Mouse (Mus musculus) cerebellum, adult 9-10 months (tissue): ENCODE results near the gene Aagab.

Source experiments
- DNase-seq: peaks from one replicate; pipeline ENCODE4 v3.0.0; 2022

Aagab gene

DNA sequence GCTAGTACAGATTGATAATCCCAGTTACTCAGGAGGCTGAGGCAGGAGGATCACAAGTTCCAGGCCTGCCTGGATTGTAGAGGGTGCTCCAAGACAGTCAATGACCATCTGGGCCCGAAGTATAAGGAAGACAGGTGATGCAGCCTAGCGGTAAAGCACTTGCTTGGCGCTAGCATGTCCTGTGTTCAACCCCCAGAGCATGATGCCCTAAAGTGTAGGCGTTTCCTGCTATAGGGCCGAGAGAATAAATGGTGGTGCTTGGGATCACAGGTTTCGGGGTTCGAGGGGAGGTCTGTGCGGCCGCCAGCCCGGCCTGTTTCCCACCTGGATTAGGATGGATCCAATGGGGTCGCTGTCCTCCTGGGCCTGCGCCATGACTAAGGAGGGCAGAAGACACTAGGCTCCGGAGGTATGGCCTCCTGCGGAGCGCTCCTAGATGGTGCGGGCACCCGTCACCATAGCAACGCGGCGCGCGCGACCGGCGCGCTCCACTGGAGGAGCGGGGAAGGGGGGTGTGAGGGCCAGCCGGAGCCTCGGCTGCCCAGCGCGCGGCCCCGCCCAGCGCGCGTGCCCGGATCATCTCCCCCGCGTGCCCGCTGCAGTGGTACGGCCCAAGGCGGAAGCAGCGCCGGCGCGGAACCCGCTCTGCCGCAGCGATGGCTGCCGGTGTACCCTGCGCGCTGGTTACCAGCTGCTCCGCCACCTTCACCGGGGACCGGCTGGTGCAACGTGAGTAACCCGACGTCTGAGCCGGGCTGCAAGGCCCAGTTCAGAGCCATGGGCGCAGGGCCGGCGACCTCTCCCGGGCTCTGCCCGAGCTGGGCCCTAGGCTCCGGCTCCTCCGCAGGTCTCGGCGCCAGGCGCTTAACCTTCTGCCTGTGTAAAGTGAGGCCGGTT is at the start of gene Aagab, which contains the start of gene Iqch:
Aagab (plus strand) TSS at position 618 of the 897 bp plus-strand sequence.
Iqch (minus strand) TSS at position 451 of the 897 bp plus-strand sequence.
- peak; percentile 96 for DNase-seq

DNA sequence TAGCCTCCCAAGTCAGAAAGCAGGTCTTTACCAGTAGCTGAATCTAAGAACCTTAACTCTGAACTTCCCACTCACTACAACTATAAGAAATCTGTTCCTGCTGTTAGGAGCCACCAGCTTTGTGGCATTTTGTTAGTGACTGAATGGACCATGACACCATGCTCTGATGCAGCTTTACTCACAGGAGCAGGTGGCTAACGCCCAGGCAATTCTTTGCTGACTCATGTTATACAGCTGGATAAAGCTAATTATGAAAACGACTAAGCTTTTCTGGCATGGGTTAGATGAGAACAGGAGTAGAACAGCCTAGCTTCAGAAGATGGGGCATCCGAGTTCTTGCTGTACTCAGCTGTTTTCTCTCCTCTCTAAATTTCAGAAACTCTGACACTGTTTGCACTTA is 48.8 kb upstream of the Aagab start:
- no peak for DNase-seq

DNA sequence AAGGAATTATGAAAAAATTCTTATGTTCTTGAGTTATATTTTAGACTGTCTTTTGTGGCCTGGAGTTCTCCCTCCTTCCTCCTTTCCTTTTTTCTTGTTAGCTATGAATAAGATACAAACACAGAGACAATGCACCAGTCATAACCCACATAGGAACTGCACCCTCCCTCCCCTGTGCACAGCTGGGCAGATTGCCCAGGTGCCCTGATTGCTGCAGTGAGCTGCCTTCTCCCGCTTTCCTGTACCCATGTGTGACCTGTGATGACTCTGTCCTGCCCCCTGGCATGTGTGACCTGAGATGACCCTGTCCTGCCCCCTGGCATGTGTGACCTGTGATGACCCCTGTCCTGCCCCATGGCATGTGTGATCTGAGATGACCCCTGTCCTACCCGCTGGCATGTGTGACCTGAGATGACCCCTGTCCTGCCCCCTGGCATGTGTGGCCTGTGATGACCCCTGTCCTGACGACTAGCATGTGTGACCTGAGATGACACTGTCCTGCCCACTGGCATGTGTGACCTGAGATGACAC is 46.9 kb upstream of the Aagab start:
- DNase-seq: no peak

DNA sequence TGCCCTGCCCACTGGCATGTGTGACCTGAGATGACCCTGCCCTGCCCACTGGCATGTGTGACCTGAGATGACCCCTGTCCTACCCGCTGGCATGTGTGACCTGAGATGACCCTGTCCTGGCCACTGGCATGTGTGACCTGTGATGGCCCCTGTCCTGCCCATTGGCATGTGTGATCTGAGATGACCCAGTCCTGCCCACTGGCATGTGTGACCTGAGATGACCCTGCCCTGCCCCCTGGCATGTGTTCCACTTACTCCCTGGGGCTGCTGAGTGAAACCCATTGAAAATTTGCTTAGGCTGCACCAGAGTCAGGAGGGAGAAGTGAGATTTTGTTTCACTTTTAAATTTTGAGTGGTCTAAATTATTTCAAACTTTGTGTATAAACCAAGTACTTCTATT is 46.1 kb upstream of the Aagab start:
- no peak for DNase-seq

DNA sequence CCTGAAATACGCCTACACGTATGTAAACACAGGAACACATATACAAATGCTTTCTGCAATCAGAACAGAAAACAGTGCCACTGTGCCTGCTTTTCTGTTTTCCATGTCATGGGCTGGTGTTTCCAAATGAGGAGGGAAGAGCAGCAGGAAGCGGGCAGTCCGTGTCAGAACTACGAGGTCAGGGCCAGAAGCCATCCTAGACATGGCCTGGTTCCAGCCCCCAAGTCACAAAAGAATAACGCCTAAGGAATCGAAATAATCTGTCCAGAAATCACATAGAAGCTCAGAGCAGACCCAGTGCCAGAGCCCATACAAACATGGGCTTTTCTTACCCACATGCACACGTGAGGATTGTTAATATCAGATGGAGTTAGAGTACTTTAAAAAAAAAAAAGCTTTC is 45.5 kb upstream of the Aagab start:
- no peak for DNase-seq

DNA sequence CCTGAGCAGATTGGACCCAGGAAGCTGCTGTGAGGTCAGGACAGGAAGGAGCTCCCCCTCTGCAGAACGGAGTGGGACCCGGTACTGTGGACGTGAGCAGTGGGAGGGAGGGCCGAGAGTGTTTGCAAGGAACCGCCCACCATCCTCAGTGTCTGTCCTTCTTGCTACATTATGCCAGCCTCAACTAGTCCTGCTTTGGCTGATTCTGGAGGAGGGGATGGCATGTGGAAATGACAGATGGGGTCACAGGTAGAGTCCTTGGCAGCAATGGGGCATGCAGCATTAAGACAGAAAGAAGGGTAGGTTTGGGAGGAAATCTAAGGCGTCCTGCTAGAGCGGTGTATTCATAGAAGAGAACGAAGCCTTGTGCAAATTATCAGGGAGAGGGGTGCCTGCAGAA is 40.5 kb upstream of the Aagab start:
- DNase-seq: peak; percentile 55

DNA sequence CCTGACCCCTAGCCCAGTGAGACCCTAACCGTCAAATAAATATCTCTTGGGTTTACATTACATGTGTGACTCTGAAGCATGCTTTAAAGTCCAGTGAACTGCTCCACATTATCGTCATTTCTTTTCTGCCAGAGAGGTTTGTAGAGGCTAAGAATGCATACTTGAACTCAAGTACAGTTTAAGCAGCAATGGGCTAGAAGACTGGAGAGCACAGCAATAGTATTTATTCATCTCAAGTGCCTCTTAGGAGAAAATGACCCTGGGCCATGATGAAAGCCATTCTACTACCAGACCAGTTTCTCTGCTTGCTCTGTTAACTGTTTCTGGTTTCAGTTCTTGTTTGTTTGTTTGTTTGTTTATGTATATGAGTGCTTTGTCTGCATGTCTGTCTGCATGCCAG is 39.0 kb upstream of the Aagab start:
- DNase-seq: no peak

DNA sequence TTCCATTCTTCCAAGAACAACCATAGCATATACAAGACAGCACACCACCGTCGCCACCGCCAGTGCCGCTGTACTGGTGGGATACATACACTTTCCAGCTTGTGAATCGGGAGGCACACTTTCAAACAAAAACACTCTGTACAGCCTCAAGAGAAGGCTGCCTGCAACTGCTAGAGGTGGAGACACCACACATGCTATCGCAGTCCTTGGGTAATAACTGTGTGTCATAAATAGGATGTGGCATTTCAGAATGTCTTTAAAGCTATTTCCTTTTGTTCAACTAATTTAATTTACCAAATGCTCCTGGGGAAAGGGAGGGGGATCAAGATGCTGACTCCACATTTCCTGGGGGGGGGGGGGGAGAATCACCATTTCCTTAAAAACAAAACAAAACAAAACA is 34.1 kb upstream of the Aagab start:
- no peak for DNase-seq

DNA sequence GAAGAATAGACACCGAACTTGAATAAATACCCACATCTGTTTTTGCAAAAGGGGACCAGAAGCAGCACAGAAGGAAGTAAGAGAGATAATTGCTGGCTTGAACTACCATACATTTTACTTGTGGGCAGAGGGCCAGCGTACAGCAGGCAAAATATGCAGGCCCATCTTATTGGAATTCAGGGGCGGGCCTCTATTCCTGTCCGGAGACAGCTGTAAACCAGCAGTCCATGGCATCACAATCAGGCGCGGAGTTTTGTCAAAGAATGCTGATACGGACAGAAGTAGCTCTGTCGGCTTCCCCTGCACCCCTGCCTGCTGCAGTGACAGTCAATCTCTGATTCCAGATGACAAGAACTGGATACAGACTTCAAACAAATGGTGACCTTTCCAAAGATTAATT is 33.7 kb upstream of the Aagab start:
- no peak for DNase-seq

DNA sequence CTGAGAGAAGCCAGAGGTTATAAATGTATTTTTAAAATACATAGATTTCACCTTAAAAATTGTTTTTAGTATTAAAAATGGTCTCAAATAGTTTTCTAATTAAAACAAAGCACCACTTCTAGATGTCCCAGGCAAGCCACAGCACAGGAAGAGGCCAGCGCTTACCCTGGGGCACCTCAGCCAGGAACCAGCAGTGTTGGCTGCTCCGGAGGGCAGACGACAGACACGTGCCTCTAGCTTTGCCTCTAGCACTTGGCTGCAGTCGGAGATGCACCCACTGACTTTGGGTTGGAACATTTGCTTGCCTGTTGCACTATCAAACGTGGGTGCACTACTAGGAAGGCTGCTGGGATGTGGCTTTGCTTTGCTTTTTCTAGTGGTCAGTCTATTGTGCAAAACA is 30.6 kb upstream of the Aagab start:
- no peak for DNase-seq

DNA sequence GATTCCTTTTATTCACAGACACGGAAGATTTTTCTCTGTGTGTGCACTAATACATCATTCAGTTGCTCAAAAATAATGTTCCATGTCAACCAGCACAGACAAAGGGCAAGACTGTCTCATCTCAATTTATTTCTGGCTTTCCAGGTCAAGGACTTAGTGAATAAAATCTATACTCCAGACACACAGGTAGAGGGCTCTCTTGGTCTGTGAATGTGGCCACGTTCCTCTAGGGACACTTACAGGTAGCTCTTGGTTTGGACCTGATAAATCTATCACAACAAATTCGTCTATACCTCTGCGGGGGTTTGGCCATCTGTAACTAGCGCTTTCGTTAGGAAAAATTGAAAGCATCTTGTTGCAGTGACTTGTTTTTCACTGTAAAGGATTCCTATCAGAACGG is 29.6 kb upstream of the Aagab start:
- DNase-seq: peak; percentile 18

DNA sequence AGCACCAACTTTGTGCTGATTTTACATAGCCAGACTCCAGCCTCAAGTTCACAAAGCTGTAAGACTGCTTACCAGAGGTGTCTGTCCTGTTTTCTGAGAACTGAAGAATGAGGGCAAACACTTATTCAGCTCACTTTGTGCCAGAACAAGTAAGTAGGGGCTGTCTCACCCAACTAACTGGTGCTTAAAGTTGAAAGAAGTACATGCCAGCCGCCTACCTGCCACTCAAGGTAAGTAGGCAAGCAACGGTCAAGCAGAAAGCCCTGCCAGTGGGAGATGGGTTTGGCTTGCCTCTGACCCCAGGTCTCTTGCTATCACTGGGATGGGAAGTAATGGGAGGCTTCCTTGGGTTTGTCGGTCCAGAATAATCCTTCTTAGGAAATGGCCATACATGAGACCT is 25.0 kb upstream of the Aagab start:
- DNase-seq: no peak

DNA sequence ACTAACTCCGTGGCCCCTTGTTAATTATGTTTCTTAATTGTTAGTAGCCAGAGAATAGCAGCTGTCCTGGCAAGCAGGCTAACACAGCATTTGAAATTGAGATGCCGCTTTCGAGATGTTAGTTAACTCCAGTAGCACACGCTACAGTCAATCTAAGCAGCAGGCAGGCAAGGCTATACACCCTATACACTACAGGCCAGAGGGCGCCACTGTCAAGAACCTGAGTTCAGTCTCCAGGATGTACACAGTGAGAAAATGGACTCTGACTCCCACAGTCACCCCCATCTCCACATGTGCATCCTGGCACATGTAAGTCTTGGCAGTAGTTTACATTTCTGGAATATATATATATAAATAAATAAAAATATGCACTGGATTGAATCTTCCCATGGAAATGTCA is 22.8 kb upstream of the Aagab start:
- DNase-seq: no peak

DNA sequence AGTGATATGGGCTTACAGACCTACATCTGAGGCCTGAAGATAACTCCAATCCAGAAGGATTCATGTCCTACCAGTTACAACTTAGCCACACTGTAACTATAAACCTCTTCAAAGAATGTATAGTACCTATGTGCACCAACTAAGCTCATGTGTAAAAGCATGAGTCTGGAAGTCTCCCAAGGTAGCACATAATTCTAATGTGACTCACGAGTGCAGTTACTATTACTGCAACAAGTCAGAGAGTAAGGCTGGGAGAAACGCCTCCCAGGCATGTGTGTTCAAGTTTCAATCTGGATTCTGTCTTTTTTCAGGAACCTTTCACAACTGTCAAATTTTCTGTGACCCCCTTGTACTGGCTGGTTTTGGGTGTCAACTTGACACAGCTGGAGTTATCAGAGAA is 22.4 kb upstream of the Aagab start:
- no peak for DNase-seq

DNA sequence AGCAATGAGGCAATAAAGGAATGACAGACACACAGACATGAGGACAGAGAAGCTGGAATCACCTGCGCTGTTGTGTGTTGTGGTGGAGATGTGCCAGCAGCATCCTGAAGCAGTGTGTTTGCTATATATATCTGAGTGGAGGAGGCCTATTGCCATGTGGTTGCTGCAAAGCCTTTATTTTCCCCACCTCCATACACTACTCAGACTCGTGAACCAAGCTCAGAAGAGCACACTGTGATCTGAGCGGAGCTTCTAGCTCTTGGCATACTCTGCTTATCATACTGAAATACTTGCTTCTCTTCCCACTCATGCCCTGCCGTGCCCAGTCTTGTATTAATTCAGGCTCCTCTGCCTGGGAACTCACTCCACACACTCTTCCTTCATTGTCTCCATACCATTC is 20.7 kb upstream of the Aagab start:
- no peak for DNase-seq

DNA sequence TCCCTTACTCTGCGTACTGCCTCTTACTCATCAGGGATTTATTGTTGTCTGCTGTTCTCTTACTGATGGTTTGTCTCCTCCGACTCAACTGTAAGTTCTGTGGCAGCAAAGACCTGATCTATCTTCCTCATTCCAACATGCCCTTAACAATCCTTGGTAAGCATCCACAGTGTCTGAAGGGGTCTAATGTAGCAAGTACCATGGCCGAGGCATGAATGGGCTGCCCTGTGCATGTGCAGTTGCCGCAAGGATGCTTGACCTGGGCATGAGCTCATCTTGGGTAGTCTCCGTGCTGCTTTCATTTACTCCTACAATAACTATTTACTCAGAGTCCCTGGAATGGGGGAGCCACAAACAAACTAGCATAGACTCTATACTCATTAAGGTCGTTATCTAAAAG is 17.2 kb upstream of the Aagab start:
- DNase-seq: no peak

DNA sequence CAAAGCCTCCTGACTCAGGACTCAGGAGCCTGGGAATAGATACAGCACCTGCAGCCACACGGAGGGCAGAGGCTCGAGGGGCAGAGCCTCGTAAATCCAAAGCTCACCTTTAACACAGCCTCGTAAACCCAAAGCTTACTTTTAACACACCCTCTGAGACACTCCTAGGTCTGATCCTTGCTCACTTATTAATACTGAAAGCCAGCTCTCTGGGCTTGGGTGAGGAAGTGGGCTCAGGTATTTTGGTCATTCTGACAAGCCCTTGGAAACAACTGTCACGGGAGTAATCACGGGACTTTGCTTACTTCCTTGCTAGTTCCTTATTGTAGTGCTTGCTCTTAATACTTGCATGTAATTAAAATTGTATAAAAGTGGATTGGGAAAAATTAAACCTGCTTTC is 13.3 kb upstream of the Aagab start:
- DNase-seq: no peak

DNA sequence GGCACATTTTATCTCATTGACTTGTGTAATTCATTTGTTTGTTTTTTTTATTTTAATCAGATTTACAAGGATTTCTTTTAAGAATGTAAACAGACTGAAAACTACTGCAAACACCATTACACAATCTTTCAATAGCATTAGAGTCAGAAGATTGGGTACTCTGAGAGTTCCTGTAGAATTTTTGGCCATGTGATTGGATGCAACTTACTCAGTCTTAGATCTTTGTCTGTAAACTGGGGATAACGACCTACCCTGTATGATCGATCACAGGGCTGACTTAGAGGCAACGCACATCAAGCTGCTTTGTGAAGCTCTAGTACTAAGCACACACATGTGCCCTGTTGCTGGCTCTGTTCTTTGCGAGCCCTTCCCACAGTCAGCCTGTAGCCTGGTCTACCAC is 11.9 kb upstream of the Aagab start:
- DNase-seq: no peak

DNA sequence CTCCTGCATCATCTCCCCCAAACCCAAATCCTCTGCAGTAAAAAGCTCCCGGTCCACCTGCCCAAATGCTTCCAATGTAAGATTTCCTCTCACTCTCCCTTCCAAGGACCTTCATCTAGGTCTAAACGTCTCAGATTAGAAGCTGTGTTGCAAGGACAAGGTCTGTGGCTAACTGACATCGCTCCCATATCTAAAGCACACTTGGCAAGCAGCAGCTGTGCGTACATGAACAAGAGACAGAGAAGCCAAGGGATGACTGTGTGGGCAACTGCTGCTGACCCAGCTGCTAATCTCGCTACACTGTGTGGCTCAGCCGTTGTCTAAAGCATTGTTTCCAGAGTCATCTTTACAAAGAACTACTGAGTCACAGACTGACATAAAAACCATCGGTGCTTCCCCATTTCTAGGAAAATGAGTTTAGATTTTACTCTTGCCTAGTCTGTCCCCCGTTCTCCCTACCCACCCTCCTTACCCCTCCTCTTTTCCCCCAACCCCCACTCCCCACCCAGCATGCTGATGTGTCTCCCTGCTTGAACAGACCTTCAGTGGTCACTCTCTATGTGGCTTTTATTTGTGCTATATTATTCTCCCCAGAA is 10.7 kb upstream of the Aagab start:
- no peak for DNase-seq

DNA sequence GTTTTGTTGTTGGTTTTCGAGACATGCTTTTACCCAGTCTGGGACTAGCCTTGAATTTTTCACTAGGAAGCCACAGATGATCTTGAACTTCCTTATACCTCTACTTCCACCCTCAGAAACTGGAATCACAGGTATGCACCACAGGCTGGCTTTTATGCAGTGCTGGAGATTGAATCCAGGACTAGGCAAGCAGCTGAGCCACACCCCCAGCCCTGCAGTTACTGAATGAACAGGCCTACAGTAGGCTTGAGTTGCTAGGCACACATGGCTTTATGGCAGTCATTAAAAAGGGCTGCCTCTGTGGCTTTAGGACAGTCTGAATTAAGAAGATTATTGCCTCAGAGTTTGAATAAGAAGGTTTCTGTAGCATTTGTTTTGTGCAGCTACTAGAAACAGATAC is 7.4 kb upstream of the Aagab start:
- no peak for DNase-seq

DNA sequence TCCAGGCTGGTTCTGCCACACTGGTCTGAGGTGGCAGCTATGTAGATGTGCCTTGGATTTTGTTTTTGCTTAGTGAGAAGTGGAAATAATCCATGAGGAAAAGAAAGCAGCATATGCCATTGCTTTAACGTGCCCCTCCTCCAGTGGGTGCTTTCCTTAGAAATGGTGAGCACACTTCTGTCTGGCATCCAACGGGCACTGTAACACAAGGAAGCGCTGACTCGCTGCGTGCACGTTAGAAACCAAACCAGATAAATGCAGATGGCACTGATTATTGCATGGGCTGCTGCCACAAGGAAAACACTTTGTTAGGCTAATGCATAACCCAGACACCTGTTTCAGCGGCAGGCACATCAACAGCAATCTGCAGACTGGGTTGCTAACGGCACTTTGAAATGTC is 6.8 kb upstream of the Aagab start:
- DNase-seq: no peak

DNA sequence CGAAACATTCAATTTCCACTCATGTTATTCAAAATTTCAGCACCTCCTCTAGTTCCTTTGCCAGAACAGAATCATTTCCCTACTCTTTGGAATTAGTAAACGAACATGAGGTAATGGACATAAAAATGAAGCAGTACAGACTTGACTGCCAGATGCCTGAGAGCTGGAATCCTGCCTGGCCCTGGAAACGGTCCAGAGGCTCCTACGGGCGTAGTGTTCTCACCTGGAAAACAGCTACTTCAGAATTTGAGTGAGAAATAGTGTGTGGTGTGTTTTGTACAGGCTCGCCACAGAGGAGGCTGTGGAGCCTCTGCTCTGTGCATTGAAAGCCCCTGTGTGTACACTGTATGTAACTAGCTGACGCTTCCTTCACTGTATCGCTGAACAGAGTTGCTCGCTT is 5.8 kb upstream of the Aagab start:
- no peak for DNase-seq

DNA sequence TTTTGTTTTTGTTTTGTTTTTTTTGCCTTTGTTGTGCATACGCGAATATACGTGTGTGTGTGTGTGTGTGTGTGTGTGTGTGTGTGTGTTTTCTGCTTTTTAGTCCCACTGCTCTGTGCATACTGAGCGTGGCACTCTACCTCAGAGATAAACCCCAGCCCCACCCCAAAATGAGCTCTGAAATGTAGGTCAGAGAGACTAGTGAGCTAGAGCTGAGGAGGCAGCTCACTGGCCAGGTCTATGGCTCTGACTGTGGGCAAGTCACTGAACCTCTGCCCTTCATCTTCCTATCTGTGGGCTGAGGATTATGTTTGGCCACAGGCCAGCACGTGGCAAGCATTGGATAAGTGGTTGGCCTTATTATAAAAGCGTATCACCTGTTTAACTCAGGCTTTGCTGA is 1.4 kb downstream of the Aagab start:
- DNase-seq: peak; percentile 42

DNA sequence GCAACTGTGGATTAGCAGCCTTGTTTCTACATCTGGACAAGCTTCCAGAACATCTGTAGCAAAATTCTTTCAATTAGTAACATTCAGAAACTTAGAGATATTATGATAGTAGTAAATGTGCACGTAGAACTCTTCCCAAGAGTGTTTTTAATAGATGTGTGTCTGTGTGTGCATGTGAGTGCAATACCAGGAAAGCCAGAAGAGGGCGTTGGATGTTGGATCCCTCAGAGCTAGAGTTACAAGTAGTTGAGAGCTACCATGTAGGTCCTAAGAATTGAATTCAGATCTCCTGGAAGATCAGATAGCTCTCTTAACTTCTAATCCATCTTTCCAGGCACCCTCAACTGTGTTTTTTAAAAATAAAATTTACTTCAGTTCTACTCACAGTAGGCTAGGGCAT is 4.1 kb downstream of the Aagab start:
- no peak for DNase-seq

DNA sequence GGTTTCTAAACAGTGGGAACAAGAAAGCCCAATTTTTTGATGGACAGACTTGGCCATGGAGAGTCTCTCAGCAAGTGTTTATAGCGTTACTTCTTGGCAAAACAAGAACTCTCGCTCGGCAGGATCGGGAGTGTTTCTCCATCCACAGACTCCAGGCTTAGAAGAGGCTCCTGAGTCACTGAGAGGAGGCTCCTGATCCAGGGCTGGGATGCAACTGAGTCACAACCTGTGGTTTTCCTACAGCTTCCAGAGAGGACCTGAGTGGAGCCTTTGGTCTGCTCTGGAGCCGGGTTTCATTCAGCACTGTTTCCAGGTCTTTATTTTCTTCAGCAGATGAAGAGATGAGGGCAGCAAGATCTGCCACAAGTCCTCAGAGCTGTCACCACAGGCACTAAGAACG is 5.5 kb downstream of the Aagab start:
- DNase-seq: no peak
